Comparison of ENCODE assay signal across 8 mouse cellular contexts in genomic region chr15:75062030-75062574, GRCm38 (mm10). TPM values are rescaled to one million over a fixed set of nuclear protein-coding genes. Genes with fewer than 3 reads are reported as not detected.
DNase-seq lines count a peak whose midpoint lies in the region; ATAC-seq and TF ChIP-seq lines count a peak whose summit lies in the region.
"Not testable (repeated sequence)": the region's sequence is repeated elsewhere in the genome, so short reads cannot be mapped to it uniquely, and the experiment has no call there.

No protein-coding gene starts in this region.

- H3K4me1 ChIP-seq in cerebellum, adult 2 months (ENCODE audit: control insufficient read depth, insufficient read depth, low read length); hindbrain, postnatal 0 days (ENCODE audit: insufficient read depth, low read length); small intestine, adult 2 months (ENCODE audit: control insufficient read depth, insufficient read depth, insufficient read length, low read length): not testable (repeated sequence)

- H3K4me2 ChIP-seq in hindbrain, postnatal 0 days (ENCODE audit: low read depth, low read length): not testable (repeated sequence)

- DNase-seq in Patski (ENCODE audit: low read depth, low spot score): not testable (repeated sequence)
- DNase-seq in cerebellum, adult 2 months: peak; percentile 21 to 50
- peak; percentile 40 to 41 for DNase-seq in frontal cortex, postnatal 25 days (ENCODE audit: low spot score in 2 of 2)
- peak; percentile 61 for DNase-seq in hindbrain, postnatal 0 days (ENCODE audit: low spot score)
- peak; percentile 31 to 56 for DNase-seq in left cerebral cortex, adult 2 months (ENCODE audit: extremely low spot score in 1 of 2, low spot score in 2 of 2)
- DNase-seq in urinary bladder, postnatal 25 days (ENCODE audit: low spot score): peak; percentile 66

- WGBS in cerebellum, adult 2 months: 40% methylated on average over 6 of the region's 6 CpGs
- WGBS in hindbrain, postnatal 0 days: 33% methylated on average over 6 of the region's 6 CpGs
- WGBS in small intestine, adult 2 months: 36% methylated on average over 6 of the region's 6 CpGs

- not testable (repeated sequence) for H3K27me3 ChIP-seq in Patski; cerebellum, adult 2 months (ENCODE audit: control insufficient read depth, insufficient read depth, low read length); hindbrain, postnatal 0 days (ENCODE audit: insufficient read depth, low read length); small intestine, adult 2 months (ENCODE audit: control insufficient read depth, insufficient read depth, low read length)

- not testable (repeated sequence) for H3K36me3 ChIP-seq in hindbrain, postnatal 0 days (ENCODE audit: insufficient read depth, low read length); small intestine, adult 2 months (ENCODE audit: control insufficient read depth, insufficient read depth, low read length)

- not testable (repeated sequence) for ATAC-seq in Patski; hindbrain, postnatal 0 days
- peak; percentile 83 for ATAC-seq in megakaryocyte progenitor cell, adult 5-6 weeks (replicated peaks; ENCODE audit: poor library complexity)

- CTCF ChIA-PET in Patski (lab: Charles Lee): interaction anchor here (0.8 kb wide), 1 partner anchor 137 kb away, joined by 3 read pairs; no protein-coding TSS in a partner anchor

- POLR2A ChIA-PET in Patski (lab: Charles Lee): not testable (repeated sequence)

- not testable (repeated sequence) for H3K9me3 ChIP-seq in hindbrain, postnatal 0 days (ENCODE audit: low read length)

- H3K9ac ChIP-seq in hindbrain, postnatal 0 days (replicated peaks; ENCODE audit: low read length): not testable (repeated sequence)

- H3K27ac ChIP-seq in cerebellum, adult 2 months (ENCODE audit: insufficient read depth, low read length); hindbrain, postnatal 0 days; left cerebral cortex, adult 2 months; small intestine, adult 2 months (ENCODE audit: insufficient read depth, low read depth, low read length): not testable (repeated sequence)

- intact Hi-C loops in left cerebral cortex, adult 2 months (cut with DNase I): loop anchor here (5.0 kb wide), 2 partner anchors 85 to 140 kb away; no protein-coding TSS in a partner anchor

- TF ChIP-seq CTCF in Patski (IDR thresholded peaks at IDR 0.05): peak; percentile 61
- TF ChIP-seq CTCF in cerebellum, adult 2 months (IDR thresholded peaks at IDR 0.05; ENCODE audit: borderline replicate concordance, insufficient read depth, low read depth, low read length): peak; percentile 48; the same call in 1 of the 2 replicates
- TF ChIP-seq CTCF in hindbrain, postnatal 0 days (IDR thresholded peaks at IDR 0.05; ENCODE audit: low read depth): peak; percentile 72
- TF ChIP-seq CTCF in left cerebral cortex, adult 2 months (IDR thresholded peaks at IDR 0.05): peak; percentile 72
- peak; percentile 63; the same call in 1 of the 2 replicates for TF ChIP-seq CTCF in small intestine, adult 2 months (IDR thresholded peaks at IDR 0.05; ENCODE audit: extremely low read depth, insufficient read length, insufficient replicate concordance, low read depth, low read length)

- in situ Hi-C loops in Patski (cut with MboI; ENCODE audit: low pct_unique_long_range_greater_than_20kb): not testable (repeated sequence)

- not testable (repeated sequence) for TF ChIP-seq POLR2A in cerebellum, adult 2 months (IDR thresholded peaks at IDR 0.05; ENCODE audit: borderline replicate concordance, insufficient read depth, low read length); small intestine, adult 2 months (IDR thresholded peaks at IDR 0.05; ENCODE audit: low read depth, low read length)

- not testable (repeated sequence) for H3K4me3 ChIP-seq in cerebellum, adult 2 months (replicated peaks; ENCODE audit: insufficient read depth, low read depth, low read length); hindbrain, postnatal 0 days (ENCODE audit: low read length); left cerebral cortex, adult 2 months; small intestine, adult 2 months (ENCODE audit: low read depth, low read length)

RNA-seq across cellular contexts. Expression of gene Ly6c1, which starts 13.5 kb away (rescaled TPM):
- polyA plus RNA-seq in Patski (2021): 106 TPM
- polyA plus RNA-seq in cerebellum, adult 2 months (2012; rRNA removed): 161 and 174 TPM in 2 replicates
- 29.6 and 30.8 TPM in 2 replicates for total RNA-seq in hindbrain, postnatal 0 days (2014; rRNA removed)
- 34.0 and 35.3 TPM in 2 replicates for polyA plus RNA-seq in hindbrain, postnatal 0 days (2015; fragmentation: Nextera tagmentation; extraction: Ambion mirVana)
- total RNA-seq in left cerebral cortex, adult 2 months (2021): 10 to 100 TPM; 73.9 to 89.9 TPM
- total RNA-seq in megakaryocyte progenitor cell, adult 5-6 weeks (2015): 5.6 and 6.5 TPM in 2 replicates
- total RNA-seq in megakaryocyte progenitor cell, adult 5-6 weeks (2017): 3.6 TPM in 1 of 2 replicates, not detected in the other
- 37.5 and 72.2 TPM in 2 replicates for polyA plus RNA-seq in small intestine, adult 2 months (2012; rRNA removed)

RNA-seq across cellular contexts. Expression of gene Ly6c2, which starts 49.7 kb away (rescaled TPM):
- 0.62 TPM for polyA plus RNA-seq in Patski (2021)
- 0.74 and 1.1 TPM in 2 replicates for polyA plus RNA-seq in cerebellum, adult 2 months (2012; rRNA removed)
- total RNA-seq in hindbrain, postnatal 0 days (2014; rRNA removed): not detected in 2 replicates
- 0.47 and 0.60 TPM in 2 replicates for polyA plus RNA-seq in hindbrain, postnatal 0 days (2015; fragmentation: Nextera tagmentation; extraction: Ambion mirVana)
- total RNA-seq in left cerebral cortex, adult 2 months (2021): 1 to 10 TPM; 4.2 to 5.1 TPM
- total RNA-seq in megakaryocyte progenitor cell, adult 5-6 weeks (2015): 6,745 and 7,533 TPM in 2 replicates
- 1,802 and 2,622 TPM in 2 replicates for total RNA-seq in megakaryocyte progenitor cell, adult 5-6 weeks (2017)
- 13.0 and 15.2 TPM in 2 replicates for polyA plus RNA-seq in small intestine, adult 2 months (2012; rRNA removed)
